Comparison of ENCODE assay signal across 14 mouse cellular contexts in the genomic region with DNA sequence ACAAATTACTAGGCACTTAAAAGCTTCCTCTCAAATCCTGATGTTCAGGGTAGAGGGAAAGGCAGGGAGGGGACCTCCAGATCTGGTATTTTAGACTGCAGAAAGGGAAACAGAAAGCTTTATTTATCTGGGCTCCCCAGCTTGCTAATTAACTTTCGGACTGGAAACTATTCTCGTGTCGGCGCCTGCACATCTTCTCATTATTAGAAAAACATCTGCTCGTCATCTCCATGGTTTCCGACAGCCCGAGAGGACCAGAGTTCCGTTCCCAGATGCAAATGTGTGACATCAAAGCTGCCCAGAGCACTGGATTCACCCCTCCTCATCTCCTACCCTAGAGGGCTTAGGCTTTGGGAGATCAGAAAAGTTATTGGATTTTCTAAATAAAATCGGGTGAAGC. TPM values are rescaled to one million over a fixed set of nuclear protein-coding genes. Genes with fewer than 3 reads are reported as not detected.
DNase-seq lines count a peak whose midpoint lies in the region; ATAC-seq and TF ChIP-seq lines count a peak whose summit lies in the region.
"Had no signal": no experiment of that assay in that cellular context is flagged by ENCODE, and none has a peak within 500 bp of the region (broad histone marks: within the 10 kb centered on the region; RNA-seq: fewer than 3 reads in every experiment).

No protein-coding gene starts in this region.

- in situ Hi-C loops in CH12.LX (cut with MboI; ENCODE audit: low pct_ligation_motif_present, low pct_unique_long_range_greater_than_20kb, low sequenced_read_pairs) = no loop called here

- 0 out of 2 replicates have a peak overlapping the region, but pooled peaks have one; percentile 18 for H3K27ac ChIP-seq in kidney, embryonic 15.5 days
- no peak overlapping the region for H3K27ac ChIP-seq in CH12.LX (ENCODE audit: insufficient read depth, low read depth)
- H3K27ac ChIP-seq in limb, embryonic 12.5 days = peak overlapping the region; percentile 12; the same call in 1 of the 2 replicates
- H3K27ac ChIP-seq: forebrain, embryonic 10.5 days; hindbrain, embryonic 15.5 days had no signal

- H3K4me3 ChIP-seq in kidney, embryonic 15.5 days (replicated peaks) = no peak overlapping the region
- H3K4me3 ChIP-seq in CH12.LX (replicated peaks in 1 of 3; ENCODE audit: low read depth in 2 of 3, low read length in 2 of 3, poor library complexity in 1 of 3) = no peak overlapping the region
- H3K4me3 ChIP-seq in limb, embryonic 12.5 days (replicated peaks) = no peak overlapping the region
- H3K4me3 ChIP-seq: forebrain, embryonic 10.5 days; hindbrain, embryonic 15.5 days had no signal

- no peak for TF ChIP-seq CTCF in CH12.LX (conservative IDR thresholded peaks at IDR 0.05 in 1 of 2, IDR thresholded peaks at IDR 0.05 in 1 of 2; ENCODE audit: low read depth in 2 of 2, low read length in 2 of 2)

- no peaks in the 10 kb centered on the region for H3K79me2 ChIP-seq in CH12.LX (replicated peaks; ENCODE audit: control insufficient read depth, extremely low read depth, insufficient read depth, poor library complexity, severe bottlenecking)

- TF ChIP-seq RAD21 in CH12.LX (IDR thresholded peaks at IDR 0.05; ENCODE audit: low read depth, low read length) = no peak

- H3K9me3 ChIP-seq in kidney, embryonic 15.5 days (replicated peaks) = no peaks in the 10 kb centered on the region
- H3K9me3 ChIP-seq in CH12.LX (replicated peaks; ENCODE audit: low read length) = peaks cover 5% of the 10 kb centered on the region
- H3K9me3 ChIP-seq in limb, embryonic 12.5 days = peaks cover 4% of the 10 kb centered on the region; the same call in 1 of the 2 replicates
- H3K9me3 ChIP-seq: forebrain, embryonic 10.5 days; hindbrain, embryonic 15.5 days had no signal

- dilution Hi-C loops in CH12.LX (cut with MboI; ENCODE audit: extremely low pct_ligation_motif_present, extremely low pct_unique_long_range_greater_than_20kb, low sequenced_read_pairs) = no loop called here

- H3K9ac ChIP-seq in kidney, embryonic 15.5 days = no peak overlapping the region
- H3K9ac ChIP-seq in CH12.LX (ENCODE audit: insufficient read depth, low read depth) = no peak overlapping the region
- no peak overlapping the region for H3K9ac ChIP-seq in limb, embryonic 12.5 days (replicated peaks)
- H3K9ac ChIP-seq: hindbrain, embryonic 15.5 days had no signal

- TF ChIP-seq EP300 in CH12.LX (IDR thresholded peaks at IDR 0.05; ENCODE audit: low read length) = no peak

- WGBS in kidney, embryonic 15.5 days = 51% methylated on average over 9 of the region's 9 CpGs
- 20% methylated on average over 9 of the region's 9 CpGs for WGBS in limb, embryonic 12.5 days

- TF ChIP-seq POLR2A in CH12.LX (IDR thresholded peaks at IDR 0.05; ENCODE audit: low read depth, low read length) = no peak

- H3K4me1 ChIP-seq in kidney, embryonic 15.5 days = peaks cover 9% of the 10 kb centered on the region; the same call in 1 of the 2 replicates
- peaks cover 4 to 15% of the 10 kb centered on the region in 2 experiments for H3K4me1 ChIP-seq in CH12.LX (ENCODE audit: control insufficient read depth in 1 of 2, insufficient read depth in 2 of 2)
- peaks cover 28% of the 10 kb centered on the region for H3K4me1 ChIP-seq in limb, embryonic 12.5 days (replicated peaks)

- DNase-seq in embryo, embryonic 10 days (ENCODE audit: low spot score) = peak; percentile 28
- no peak for DNase-seq in embryo, embryonic 11 days
- DNase-seq in kidney, adult 18-20 months = no peak
- DNase-seq in CH12.LX (ENCODE audit: extremely low read depth) = peak; percentile 63
- no peak for DNase-seq in Muller cell, postnatal 12 days (ENCODE audit: inconsistent ontology term)
- no peak for DNase-seq in cerebellum, postnatal 25 days
- DNase-seq: layer of hippocampus, adult 9-11 months; liver; right cerebral cortex, postnatal 14 days had no signal

- no peaks in the 10 kb centered on the region for H3K36me3 ChIP-seq in kidney, embryonic 15.5 days
- H3K36me3 ChIP-seq in CH12.LX (replicated peaks in 1 of 2; ENCODE audit: control insufficient read depth in 1 of 2, insufficient read depth in 1 of 2, low read length in 1 of 2) = no peaks in the 10 kb centered on the region
- H3K36me3 ChIP-seq in limb, embryonic 12.5 days = peaks cover 4% of the 10 kb centered on the region; the same call in 1 of the 2 replicates
- H3K36me3 ChIP-seq: forebrain, embryonic 10.5 days; hindbrain, embryonic 15.5 days had no signal

- H3K4me2 ChIP-seq in kidney, embryonic 15.5 days = no peak overlapping the region
- H3K4me2 ChIP-seq in CH12.LX (ENCODE audit: insufficient read depth, low read depth, poor library complexity, severe bottlenecking) = peak overlapping the region; percentile 39
- no peak overlapping the region for H3K4me2 ChIP-seq in limb, embryonic 12.5 days
- H3K4me2 ChIP-seq: hindbrain, embryonic 15.5 days had no signal

- ATAC-seq in kidney, embryonic 15.5 days (replicated peaks; ENCODE audit: low FRiP score) = no peak
- ATAC-seq in limb, embryonic 12.5 days (ENCODE audit: insufficient number of reproducible peaks, insufficient read depth, low FRiP score, low TSS enrichment, low read depth) = no peak
- ATAC-seq: activated CD4-positive, CD25-positive, alpha-beta regulatory T cell, adult 4 months had no signal

- no peaks in the 10 kb centered on the region for H3K27me3 ChIP-seq in kidney, embryonic 15.5 days
- no peaks in the 10 kb centered on the region for H3K27me3 ChIP-seq in CH12.LX (replicated peaks)
- H3K27me3 ChIP-seq in limb, embryonic 12.5 days = no peaks in the 10 kb centered on the region
- H3K27me3 ChIP-seq: hindbrain, embryonic 15.5 days had no signal

TF ChIP-seq in CH12.LX, 34 proteins besides CTCF, POLR2A, EP300 and RAD21:
- TF ChIP-seq JUN (IDR thresholded peaks at IDR 0.05; ENCODE audit: insufficient read depth, low read depth, low read length) (no peak), SIN3A (IDR thresholded peaks at IDR 0.05; ENCODE audit: low read length) (no peak), ZC3H11A (IDR thresholded peaks at IDR 0.05; ENCODE audit: low read depth, low read length) (no peak), POLR2AphosphoS2 (IDR thresholded peaks at IDR 0.05; ENCODE audit: low read depth, low read length) (no peak), BHLHE40 (IDR thresholded peaks at IDR 0.05; ENCODE audit: low read depth, low read length) (no peak), MAX (IDR thresholded peaks at IDR 0.05; ENCODE audit: low read length) (no peak), IRF4 (IDR thresholded peaks at IDR 0.05; ENCODE audit: low read depth, low read length) (no peak), E2F4 (IDR thresholded peaks at IDR 0.05; ENCODE audit: insufficient replicate concordance, low read depth, low read length) (no peak), CHD2 (IDR thresholded peaks at IDR 0.05; ENCODE audit: low read length) (no peak), ZNF384 (IDR thresholded peaks at IDR 0.05; ENCODE audit: low read depth, low read length) (no peak), MXI1 (IDR thresholded peaks at IDR 0.05; ENCODE audit: low read depth, low read length) (no peak), ZMIZ1 (IDR thresholded peaks at IDR 0.05; ENCODE audit: low read depth, low read length) (no peak), MEF2A (IDR thresholded peaks at IDR 0.05; ENCODE audit: borderline replicate concordance, low read depth, low read length) (no peak), TCF12 (IDR thresholded peaks at IDR 0.05; ENCODE audit: low read depth, low read length) (no peak), SMC3 (IDR thresholded peaks at IDR 0.05; ENCODE audit: low read depth, low read length) (no peak), TBP (conservative IDR thresholded peaks at IDR 0.05; ENCODE audit: low read depth, low read length) (no peak), USF2 (conservative IDR thresholded peaks at IDR 0.05; ENCODE audit: low read depth, low read length) (no peak), MAFK (IDR thresholded peaks at IDR 0.05; ENCODE audit: insufficient replicate concordance, low read length) (no peak), MAZ (IDR thresholded peaks at IDR 0.05; ENCODE audit: low read depth, low read length) (no peak), ELF1 (IDR thresholded peaks at IDR 0.05; ENCODE audit: low read depth, low read length) (no peak)

RNA-seq across cellular contexts. Expression of gene Pdzd2, which starts 57.2 kb away (rescaled TPM):
- 35.2 and 41.3 TPM in 2 replicates for polyA plus RNA-seq in kidney, embryonic 15.5 days (2015; fragmentation: Nextera tagmentation; extraction: Ambion mirVana)
- total RNA-seq in CH12.LX (2012; rRNA removed) = 0.17 and 0.21 TPM in 2 replicates
- 0.04 and 0.05 TPM in 2 replicates for total RNA-seq in CH12.LX (2014; rRNA removed)
- 0.12 and 0.24 TPM in 2 replicates for polyA plus RNA-seq in CH12.LX (2012; ENCODE audit: insufficient read length, low read depth)
- 26.2 and 32.5 TPM in 2 replicates for polyA plus RNA-seq in limb, embryonic 12.5 days (2016; fragmentation: Nextera tagmentation; extraction: Ambion mirVana)

Comparison
In these comparisons a context has a peak if more than half of its experiments do, and no peak if none do; other contexts are left out.
1. DNase-seq: peak in embryo, embryonic 10 days (single experiment) and CH12.LX (single experiment); none in embryo, embryonic 11 days (single experiment), kidney, adult 18-20 months (single experiment), Muller cell, postnatal 12 days (single experiment) and cerebellum, postnatal 25 days (0 of 2).
2. RNA of gene Pdzd2, which starts 57.2 kb away (polyA plus RNA-seq): 35.2 to 41.3 TPM in kidney, embryonic 15.5 days and 26.2 to 32.5 TPM in limb, embryonic 12.5 days; 0.12 to 0.24 TPM in CH12.LX; every median in the first group is over 10 times any median in the second.